Mouse (Mus musculus) MEL (cell line): ENCODE measurements at regions not wholly inside any gene's neighbourhood (a gene's known extent, or its start where the extent isn't known, plus 50 kb on each side); places are given as distances from the start of the nearest gene placed in this dataset.

Source experiments
- CTCF ChIP-seq, 3 experiments: IDR thresholded peaks in 2 of 3; conservative IDR thresholded peaks in 1 of 3; 2 replicates each; pipeline ENCODE4 v1.5.1; 2011 to 2012; ENCODE audit warnings: low read length in 3 of 3, low read depth in 2 of 3, mild to moderate bottlenecking in 2 of 3, improper control_type of control experiment in 1 of 3, inconsistent platforms in 1 of 3, mixed read lengths in 1 of 3, moderate library complexity in 1 of 3; ENCODE audit not compliant: control insufficient read depth in 1 of 3, insufficient read depth in 1 of 3, poor library complexity in 1 of 3, severe bottlenecking in 1 of 3
- EP300 ChIP-seq, 2 experiments: IDR thresholded peaks; 2 replicates each; pipeline ENCODE4 v1.6.1; 2011; ENCODE audit warnings: improper control_type of control experiment in 2 of 2, low read length in 2 of 2, low read depth in 1 of 2, mild to moderate bottlenecking in 1 of 2
- KAT2A ChIP-seq: conservative IDR thresholded peaks from 2 replicates; pipeline ENCODE4 v1.6.1; 2012; ENCODE audit warnings: low read depth, low read length, improper control_type of control experiment, inconsistent platforms
- MXI1 ChIP-seq: IDR thresholded peaks from 2 replicates; pipeline ENCODE4 v1.6.1; 2011; ENCODE audit warnings: mild to moderate bottlenecking, low read depth, low read length, improper control_type of control experiment
- POLR2AphosphoS5 ChIP-seq: IDR thresholded peaks from 2 replicates; pipeline ENCODE4 v1.6.1; 2012; ENCODE audit warnings: low read depth, borderline replicate concordance, mild to moderate bottlenecking, inconsistent platforms, low read length, moderate library complexity, mixed read lengths
- RCOR1 ChIP-seq: IDR thresholded peaks from 2 replicates; pipeline ENCODE4 v1.6.1; 2012; ENCODE audit warnings: low read depth, mild to moderate bottlenecking, inconsistent platforms, low read length, improper control_type of control experiment
- TBP ChIP-seq: IDR thresholded peaks from 2 replicates; pipeline ENCODE4 v1.8.0; 2011; ENCODE audit warnings: low read depth, low read length, improper control_type of control experiment
- TCF12 ChIP-seq: IDR thresholded peaks from 2 replicates; pipeline ENCODE4 v1.6.1; 2014; ENCODE audit warnings: low read depth, mild to moderate bottlenecking, inconsistent platforms, low read length, improper control_type of control experiment, moderate library complexity
- USF1 ChIP-seq: IDR thresholded peaks from 2 replicates; pipeline ENCODE4 v1.6.1; 2014; ENCODE audit warnings: low read depth, mild to moderate bottlenecking, inconsistent platforms, low read length, improper control_type of control experiment, moderate library complexity
- ZC3H11A ChIP-seq: IDR thresholded peaks from 2 replicates; pipeline ENCODE4 v1.6.1; 2012; ENCODE audit warnings: low read depth, mild to moderate bottlenecking, inconsistent platforms, low read length, improper control_type of control experiment

DNA sequence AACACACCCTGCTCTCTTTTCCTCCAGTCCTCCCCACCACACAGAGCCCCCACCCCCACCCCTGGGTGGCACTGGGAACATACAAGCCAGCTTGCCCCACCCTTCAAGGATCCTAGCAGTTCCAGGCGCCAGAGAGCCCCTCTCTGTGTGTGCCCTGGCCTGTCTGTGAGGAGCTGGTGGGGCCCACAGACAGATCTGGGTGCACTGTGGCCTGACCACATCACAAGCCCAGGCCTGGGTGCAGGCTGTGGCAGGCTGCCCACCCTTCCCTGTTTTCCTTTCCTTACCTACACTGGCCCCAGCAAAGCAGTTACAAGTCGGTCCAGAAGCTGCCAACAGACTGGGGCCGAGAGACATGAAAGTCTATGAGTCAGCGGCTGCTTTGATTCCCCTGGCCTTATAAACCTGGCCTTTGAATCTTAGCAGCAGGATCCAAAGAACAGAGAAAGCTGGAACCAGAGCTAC lies 74.8 kb upstream of the Spred2 start:
- TF ChIP-seq POLR2AphosphoS5 (no peak), RCOR1 (no peak), ZC3H11A (no peak), EP300 (IDR thresholded peaks at IDR 0.05; ENCODE audit: low read depth in 1 of 2, low read length in 2 of 2) (no peak), MXI1 (no peak), KAT2A (no peak), CTCF (IDR thresholded peaks at IDR 0.05 in 2 of 3, conservative IDR thresholded peaks at IDR 0.05 in 1 of 3; ENCODE audit: control insufficient read depth in 1 of 3, insufficient read depth in 1 of 3, low read depth in 2 of 3, low read length in 3 of 3, poor library complexity in 1 of 3, severe bottlenecking in 1 of 3) (no peak), USF1 (no peak), TBP (no peak), TCF12 (no peak)
